Mouse (Mus musculus): Measurements from ENCODE around the gene Myo15b.

The Myo15b gene

DNA sequence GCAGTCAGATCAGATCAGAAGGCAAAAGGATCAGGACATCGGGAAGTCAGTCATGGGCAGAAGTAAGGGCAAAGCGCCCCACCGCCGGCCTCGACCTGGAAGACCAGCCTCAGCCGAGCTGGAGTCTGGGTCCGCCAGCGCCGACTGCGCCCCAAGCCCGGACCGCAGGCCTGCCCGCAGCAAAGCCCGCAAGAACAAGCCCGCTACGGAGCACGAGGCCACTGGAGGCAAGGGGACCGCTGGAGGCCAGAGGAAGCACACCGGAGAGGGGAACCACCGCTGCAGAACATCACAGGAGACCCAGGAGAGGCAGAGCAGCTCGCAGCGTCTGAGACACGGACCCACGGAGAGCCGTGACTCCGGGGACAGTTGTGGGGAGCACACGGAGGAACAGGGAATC is at the start of gene Myo15b:
Gene Myo15b (plus strand): TSS at position 53 of the 400 bp plus-strand sequence.
- DNase-seq (ENCODE audit: low read depth, low spot score) = no peak

DNA sequence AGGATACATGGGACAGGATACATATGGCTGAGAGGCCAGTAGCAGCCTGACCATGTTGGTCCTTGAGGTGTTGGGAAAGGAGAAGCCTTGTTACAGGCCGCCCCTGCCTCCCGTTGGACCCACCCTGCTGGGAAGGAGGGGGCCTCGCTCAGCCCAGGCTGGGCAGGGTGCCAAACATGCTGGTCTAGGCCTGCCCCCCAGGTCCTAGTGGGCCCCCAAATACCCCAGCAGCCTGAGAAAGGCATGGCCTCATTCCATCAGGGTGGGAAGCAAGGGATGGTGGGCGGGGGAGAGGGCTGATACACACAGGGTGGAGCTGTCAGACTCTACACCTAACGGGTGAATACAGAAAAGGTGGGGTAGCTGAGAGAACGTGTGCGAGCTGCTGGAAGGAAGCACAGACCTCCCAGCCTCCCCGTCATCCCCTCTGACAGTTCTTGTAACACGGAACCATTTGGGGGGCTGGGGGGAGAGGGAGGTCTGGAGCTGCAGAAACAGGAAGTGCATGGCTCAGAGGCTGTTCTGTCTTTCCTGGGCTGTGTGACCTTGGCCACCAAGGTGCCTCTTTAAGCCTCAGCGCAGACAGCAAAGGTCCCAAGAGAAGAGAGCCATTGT is 49.4 kb upstream of the Myo15b start:
- DNase-seq (ENCODE audit: low read depth, low spot score) = no peak

DNA sequence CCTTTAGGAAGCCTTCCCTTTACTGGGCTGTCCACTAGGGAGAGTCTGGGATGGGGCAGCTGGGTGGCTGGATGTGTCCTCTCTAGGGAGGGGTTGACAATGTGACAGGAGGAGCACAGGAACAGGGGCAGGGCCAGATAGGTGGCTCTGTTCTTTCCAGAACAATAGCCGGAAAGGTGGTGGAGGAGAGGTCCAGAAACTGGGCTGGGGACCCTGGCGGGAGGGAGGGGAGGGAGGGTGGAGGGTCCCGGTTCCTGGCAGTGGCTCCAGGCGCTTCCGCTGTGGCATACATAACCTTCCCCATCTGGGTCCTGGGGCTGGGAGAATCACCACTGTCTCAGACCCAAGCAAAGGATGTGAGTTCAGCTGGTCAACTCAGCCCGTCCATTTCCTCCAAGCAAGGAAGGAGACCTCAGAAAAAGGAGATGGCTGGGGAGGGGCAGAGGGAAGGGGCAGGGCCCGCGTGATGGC is 48.9 kb upstream of the Myo15b start:
- DNase-seq (ENCODE audit: low read depth, low spot score) = no peak

DNA sequence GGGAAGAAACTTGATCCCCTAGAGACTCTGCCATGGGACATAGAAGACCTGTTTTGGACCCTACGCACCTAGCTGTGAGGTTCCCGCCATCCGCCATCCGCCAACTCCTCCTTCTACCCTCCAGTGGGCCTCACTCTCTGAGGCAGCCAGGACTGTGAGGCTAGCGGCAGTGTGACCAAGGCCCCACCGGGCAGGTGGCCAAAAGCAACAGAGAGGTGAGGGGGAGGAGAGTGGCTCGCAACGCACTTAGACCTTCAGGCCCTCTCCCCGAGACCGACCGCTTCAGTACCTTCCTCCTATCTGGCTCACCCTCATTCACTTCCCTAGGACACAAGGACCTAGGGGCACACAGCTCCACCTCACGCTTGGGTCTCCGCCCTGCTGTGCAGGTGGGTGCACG is 47.8 kb upstream of the Myo15b start:
- no peak for DNase-seq (ENCODE audit: low read depth, low spot score)

DNA sequence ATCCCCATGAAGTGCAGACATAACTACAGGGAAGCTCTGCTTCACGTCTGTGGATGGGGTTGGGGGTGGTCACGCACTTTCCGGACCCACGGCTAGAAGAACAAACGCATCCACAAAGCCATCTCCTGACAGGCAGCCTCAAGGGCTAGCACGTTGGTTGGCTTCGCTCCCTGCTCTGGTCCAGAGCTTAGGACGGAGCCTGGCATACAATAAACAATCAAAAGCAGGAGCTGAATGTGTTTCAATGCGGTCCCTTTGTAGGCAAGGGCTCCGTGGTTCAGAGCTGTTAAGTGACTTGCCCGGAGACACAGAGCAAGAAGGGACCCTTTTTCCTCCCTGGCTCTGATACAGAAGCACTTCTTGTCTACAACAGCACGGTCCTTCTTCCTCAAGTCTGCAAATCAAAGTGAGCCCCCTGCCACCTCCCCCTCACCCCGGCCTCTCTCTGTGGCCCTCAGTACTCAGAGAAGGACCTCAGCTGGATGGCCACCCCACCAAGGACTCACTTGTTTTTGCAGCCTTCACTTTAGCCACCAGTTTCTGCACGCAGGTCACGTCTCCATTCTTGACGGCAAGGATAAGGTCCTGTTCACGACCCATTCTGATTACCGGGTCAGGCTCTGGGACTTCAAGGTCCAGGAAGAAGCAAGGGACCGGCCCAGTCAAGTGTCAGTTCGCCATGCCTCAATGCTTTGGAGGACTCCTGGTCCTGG is 46.7 kb upstream of the Myo15b start:
- no peak for DNase-seq (ENCODE audit: low read depth, low spot score)

DNA sequence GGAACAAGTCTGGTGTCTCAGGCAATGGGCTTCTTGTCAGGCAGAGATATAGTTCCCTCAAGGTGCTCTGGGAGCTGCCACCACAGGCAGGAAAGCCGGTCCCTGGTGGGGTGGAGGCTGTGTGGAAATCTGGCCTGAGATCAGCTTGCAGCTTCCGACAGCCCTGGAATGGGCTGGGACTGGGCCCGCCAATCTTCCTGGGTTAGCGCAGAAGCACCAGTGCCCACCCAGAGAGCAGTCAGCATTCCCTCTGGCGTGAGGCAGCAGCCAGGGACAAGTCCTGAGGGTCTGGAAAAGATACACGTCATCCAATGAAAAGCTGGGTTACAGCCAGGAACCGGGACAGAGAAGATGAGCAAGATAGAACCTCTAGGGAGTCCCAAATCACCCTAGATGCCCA is 46.1 kb upstream of the Myo15b start:
- no peak for DNase-seq (ENCODE audit: low read depth, low spot score)

DNA sequence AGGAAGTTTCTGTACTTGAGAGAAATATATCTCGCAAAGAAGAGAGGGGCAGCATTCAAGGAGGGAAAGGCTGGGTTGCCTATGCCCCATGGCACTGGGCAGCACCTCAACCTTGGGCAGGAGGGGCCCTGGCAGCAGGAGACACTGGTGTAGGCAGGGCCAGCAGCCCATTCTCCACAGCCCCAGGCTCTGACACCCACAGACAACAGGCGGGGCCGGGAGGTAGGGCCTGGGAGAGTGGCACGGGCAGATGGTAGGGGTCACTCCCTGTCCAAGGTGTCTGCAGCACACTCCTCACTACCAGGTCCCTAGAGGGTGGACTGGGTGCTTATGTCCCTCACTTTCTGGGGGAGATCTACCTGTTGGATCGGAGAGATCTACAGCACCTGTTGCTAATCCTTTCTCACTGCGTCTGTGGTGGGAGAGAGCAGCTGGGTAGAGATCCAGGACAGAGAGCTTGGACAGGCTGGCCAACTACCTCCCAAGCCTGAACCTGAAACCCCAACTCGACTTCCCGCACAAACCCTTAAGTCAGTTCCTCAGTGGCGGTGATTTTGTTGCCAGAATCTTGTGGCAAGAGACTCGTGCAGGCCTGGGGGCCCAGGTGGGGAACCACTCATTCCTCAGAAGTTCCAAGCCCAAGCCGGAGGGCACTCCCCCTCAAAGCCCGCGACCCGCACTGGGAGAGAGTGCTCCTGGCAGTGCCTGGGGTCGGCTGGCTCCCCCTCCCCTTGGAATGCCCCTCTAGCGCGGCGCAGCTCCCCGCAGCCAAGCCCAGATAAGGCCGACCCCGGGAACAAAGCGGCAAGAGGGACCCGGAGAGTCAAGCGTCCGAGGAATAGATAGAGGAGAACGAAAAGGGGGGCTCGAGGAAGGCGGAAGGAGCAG is 45.4 kb upstream of the Myo15b start:
- no peak for DNase-seq (ENCODE audit: low read depth, low spot score)

DNA sequence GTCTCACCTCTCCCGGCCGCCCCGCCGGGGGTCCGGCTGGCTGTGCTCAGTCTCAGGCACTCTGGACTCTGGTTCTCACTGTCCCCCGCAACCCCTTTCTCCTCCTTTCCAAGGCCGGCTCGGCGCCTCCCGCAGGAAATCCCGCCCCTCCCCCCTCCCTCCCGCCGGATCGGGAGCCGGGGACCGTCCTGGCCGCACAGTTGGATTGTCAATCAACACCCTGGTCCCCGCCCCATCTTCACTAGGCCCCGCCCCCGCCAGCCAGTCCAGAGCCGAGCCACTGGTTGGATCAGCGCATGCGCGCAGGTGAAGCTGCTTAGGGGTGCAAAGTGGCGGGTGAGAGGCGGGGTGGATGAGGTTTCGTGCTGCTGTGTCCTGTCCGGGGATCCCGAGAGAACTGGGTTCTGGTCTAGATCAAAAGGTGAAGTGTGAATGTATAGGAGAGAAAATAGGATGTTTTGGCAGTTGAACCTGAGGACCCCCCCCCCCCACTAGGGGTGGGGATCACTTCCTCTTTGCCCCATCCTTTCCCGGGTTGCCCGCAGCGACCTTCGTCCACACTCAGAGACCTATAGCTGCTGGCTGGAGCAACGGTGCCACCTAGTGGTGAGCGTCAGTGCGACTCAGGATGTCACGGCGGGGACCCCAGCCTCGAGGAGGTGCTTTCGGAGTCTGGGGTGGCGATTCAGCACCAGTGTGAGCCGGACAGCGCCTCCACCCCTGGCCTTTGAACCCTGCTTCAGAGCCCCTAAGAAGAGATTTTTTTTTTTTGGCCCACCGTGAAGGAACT is 44.5 kb upstream of the Myo15b start, which contains the start of gene Caskin2:
Gene Caskin2 (minus strand): TSS at position 133 of the 790 bp plus-strand sequence.
- DNase-seq (ENCODE audit: low read depth, low spot score) = peak; percentile 64

DNA sequence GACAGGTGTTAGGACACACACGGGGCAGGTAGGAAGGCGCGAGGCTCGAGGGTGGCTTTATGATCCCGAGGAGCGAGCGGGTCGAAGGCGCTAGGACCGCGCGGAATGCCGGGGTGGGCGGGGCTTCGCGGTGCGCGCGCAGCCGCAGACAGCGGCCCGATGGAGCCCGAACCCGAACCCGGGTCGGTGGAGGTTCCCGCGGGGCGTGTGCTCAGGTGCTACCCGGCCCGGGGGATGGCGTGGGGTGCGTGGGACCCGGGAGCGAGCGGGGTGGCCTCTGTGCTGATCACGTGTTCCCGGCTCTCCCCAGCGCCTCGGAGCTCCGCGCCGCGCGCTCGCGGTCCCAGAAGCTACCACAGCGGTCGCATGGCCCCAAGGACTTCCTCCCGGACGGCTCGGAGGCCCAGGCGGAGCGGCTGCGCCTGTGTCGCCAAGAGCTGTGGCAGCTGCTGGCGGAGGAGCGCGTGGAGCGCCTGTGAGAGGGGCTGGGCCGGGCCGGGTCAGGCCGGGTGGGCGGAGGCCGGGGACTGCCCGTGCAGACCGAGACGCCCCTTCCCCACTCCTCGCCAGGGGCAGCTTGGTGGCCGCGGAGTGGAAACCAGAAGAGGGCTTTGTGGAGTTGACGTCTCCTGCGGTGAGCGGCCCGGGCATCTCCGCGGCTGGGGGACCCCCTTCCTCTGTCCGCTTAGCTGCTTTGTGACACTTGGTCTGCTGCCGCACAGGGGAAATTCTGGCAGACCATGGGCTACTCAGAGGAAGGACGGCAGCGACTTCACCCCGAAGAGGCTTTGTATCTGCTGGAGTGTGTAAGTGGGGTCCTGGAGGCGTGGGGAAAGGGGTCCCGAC is 43.4 kb upstream of the Myo15b start, which contains the start of gene Tsen54:
Gene Tsen54 (plus strand): TSS at position 120 of the 846 bp plus-strand sequence.
- DNase-seq (ENCODE audit: low read depth, low spot score) = no peak

DNA sequence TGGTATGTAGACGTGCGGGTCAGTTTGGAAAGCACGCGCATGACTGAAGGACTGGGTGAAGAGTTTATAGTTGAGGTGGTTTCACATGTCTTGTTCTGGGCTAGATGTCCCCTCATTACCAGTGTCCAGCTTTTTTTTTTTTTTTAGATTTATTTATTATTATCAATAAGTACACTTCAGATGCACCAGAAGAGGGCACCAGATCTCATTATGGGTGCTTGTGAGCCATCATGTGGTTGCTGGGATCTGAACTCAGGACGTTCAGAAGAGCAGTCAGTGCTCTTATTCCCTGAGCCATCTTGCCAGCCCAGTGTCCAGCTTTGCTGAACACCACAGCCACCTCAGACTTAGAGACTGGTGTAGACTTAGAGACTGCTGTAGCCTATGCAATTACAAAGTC is 40.9 kb upstream of the Myo15b start:
- DNase-seq (ENCODE audit: low read depth, low spot score) = no peak

DNA sequence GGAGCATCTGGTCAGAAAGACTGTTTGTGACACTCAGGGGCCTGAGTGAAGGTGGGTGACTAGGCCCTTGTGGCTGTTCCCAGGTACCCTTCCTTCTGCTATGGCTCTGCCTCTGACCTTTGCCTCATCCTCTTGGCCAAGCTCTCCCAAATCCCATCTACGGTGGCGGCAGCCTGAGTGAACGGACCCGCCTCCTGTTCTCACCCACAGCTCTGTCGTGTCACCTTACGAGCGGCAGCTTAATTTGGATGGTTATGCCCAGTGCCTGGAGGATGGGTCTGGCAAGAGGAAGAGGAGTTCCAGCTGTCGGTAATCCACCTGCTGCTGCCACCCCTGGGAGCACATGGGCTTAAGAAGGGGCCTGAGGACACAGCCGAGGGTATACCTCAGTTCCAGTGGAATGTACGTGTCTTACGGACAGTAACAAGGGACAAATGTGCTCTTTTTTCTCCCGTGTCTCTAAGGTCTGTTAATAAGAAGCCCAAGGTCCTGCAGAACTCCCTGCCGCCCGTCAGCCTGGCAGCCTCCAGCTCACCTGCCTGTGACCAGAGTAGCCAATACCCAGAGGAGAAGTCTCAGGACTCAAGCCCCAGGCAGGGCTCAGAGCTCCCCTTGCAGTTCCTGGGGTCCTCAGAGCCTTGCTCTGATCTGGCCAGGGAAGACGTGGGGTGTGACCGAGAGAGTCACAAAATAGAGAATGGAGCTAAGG is 38.1 kb upstream of the Myo15b start:
- no peak for DNase-seq (ENCODE audit: low read depth, low spot score)

DNA sequence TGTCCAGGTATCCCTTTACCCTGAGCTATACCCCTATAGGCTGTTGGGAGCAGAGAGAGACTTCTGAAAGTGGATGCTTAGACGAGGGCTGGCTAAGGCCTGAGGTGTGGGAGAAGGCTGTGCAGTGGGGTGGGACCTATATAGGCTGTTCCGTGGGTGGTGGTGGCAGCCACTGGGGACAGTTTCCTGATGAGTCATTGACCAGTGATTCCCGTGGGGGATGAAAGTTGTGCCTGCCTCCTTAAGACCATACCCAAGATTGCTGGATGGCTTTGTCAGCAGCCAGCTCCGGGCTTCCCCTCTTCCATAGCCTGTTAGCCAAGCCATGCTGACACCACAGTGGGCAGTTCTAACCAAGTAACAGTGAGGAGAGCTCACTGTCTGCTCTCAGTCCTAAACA is 37.2 kb upstream of the Myo15b start:
- DNase-seq (ENCODE audit: low read depth, low spot score) = no peak

DNA sequence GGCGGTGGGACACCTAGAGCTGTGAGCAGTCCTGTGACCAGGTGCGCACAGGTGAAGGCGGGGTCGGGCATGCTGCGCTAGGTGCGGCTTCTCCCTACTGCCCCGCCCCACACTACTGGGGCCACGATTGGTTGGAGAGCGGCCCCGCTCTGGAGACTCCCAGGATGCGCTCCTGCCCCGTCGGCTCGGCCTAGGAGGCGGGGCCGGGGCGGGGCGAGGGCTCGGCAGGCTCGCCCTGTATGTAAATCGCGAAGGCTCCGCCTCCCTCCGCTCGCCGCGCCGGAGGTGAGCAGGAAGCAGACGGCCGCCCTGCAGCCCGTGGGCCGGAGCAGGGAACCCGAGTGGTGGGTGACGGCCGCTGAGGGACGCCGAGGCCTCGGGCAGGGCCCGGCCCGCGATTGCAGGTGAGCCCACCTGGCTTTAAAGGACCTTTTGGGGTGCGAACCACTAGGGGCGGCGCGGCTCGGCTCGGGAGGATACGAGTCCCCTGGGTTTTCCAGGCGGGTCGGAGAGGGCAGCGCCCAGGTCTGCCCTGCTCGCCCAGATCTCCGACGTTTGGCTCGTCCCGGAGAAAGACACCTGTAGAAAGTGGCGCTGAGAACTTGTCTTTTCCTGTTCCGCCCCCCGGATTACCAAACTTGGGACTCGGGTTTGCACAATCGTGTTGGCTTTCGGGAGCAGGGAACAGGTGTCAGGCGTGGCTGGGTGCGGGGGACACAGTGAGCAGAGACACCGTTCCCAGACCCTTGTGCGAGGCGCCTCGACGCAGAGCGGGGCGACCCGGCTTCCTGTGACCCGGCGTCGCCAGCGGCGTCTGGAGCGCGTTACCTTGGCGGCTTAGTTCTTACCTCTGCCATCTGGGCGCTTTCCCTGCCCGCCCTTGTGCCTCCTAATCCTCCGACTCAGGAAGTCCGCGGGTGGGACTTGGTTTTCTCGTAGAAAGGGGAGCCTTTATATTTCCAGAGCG is 34.1 kb upstream of the Myo15b start, which contains the start of gene Llgl2:
Gene Llgl2 (plus strand): TSS at position 276 of the 967 bp plus-strand sequence.
- DNase-seq (ENCODE audit: low read depth, low spot score) = no peak

DNA sequence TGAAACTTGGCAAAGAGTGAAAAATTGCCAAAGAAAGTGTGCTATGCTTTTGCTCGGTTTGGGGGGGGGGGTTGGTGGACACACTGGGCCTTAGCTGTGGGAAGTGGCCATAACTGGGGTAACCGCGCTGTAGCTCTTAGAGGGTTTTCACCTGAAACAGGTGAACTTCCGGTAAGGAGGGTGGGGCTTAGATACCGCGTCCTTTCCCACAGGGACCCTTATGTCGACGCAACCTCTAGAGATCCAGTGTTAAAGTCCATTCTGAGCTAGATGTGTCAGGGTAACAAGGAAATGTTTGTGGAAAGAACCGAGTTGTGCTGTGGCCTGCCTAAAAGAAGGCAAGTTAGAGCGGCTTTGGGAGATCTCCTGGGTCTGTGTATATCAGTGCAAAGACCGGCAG is 33.4 kb upstream of the Myo15b start:
- DNase-seq (ENCODE audit: low read depth, low spot score) = no peak

DNA sequence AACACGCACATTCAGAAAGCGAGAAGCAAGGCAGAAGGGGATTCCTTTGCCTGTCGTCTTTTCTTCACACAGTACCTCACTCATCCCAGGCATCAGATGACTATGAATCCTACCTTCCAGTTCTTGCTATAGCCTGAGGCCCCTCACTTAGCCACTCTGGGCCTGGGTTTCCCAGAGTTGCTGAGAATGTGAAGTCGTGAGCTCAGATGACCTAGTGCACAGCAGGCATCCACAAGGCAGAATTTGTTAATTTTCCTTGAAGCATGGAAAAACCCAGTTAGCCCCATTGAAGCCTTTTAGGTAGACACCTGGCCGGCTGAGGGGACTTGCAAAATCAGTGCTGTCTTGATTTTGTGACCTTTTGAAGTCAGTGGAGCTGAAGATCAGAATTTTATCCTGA is 31.7 kb upstream of the Myo15b start:
- no peak for DNase-seq (ENCODE audit: low read depth, low spot score)

DNA sequence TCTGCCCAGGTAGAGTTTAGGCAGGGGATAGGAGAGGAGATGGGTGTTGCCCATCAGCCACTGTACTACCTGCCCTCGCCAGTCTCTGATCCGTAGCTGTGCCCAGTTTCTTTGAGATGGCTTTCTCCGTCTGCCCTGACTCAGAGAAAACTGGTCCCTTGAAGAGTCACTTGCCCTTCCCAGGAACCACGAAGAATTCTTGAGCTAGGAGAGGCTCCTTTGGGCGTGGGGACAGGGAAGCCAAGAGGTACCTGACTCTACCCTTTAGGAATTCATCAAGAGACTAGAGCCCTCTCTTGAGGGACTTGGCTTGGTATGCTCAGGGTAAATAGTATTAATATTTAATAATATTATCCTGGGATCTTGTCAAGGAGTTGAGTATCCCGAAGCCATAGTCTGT is 30.6 kb upstream of the Myo15b start:
- no peak for DNase-seq (ENCODE audit: low read depth, low spot score)

DNA sequence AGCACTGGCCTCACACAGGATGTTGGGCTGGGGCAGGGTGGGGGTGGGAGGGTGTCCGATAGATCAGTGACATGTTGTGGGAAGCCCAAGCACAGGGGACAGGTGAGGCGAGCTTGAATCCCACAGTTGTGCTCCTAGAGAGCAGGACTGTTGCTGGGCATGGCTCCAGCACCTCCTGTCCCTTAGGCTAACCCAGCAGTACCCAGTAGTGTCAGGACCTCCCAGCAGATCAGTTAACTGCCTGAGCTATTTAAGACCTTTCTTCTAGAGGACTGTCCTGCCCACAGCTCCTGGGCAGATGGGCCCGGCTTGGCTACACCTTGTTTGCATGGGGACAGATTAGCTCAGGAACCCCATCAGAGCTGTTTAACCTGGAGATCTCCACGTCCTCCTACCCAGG is 29.2 kb upstream of the Myo15b start:
- no peak for DNase-seq (ENCODE audit: low read depth, low spot score)

DNA sequence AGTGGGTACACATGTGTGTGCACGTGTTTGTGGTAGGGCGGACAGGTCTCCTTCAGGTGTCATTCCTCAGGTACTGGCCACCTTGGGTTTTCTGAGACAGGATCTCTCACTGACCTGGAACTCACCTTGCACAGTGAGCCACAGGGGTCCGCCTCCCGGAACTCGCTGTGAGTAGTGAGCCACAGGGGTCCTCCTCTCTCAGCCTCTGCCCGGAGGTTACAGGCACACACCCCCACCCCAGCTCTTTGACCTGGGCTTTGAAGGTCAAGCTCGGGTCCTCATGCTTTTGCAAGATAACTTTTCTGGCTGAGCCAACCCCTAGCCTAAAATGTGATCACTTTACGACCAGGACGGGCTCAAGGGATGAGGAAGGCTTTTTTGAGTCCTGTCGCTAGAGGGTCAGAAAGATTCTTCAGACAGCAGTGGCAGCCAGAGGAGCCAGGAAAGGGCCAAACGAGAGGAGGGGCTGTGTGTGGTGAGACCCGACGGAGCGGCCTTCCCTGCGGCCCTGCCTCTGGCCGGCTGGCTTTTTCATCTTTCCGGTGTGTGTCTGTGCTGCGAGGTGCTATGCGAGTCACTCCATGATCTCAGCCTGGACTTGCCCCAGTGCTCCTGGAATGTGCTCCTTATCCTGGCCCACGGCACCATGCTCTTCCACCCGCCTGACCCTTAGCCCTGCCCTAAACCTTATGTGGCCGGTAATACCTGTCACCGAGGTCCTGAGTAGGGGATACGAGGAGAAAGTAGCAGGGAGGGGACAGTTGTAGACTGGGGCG is 27.5 kb upstream of the Myo15b start:
- DNase-seq (ENCODE audit: low read depth, low spot score) = no peak

All from telencephalon, adult 2 months (tissue).